Mouse (Mus musculus) thymus, postnatal 0 days (tissue): ENCODE measurements around the gene Ube2o. TPM values are rescaled to one million over a fixed set of nuclear protein-coding genes. Genes with fewer than 3 reads are reported as not detected.
"Not testable (repeated sequence)": the region's sequence is repeated elsewhere in the genome, so short reads cannot be mapped to it uniquely, and the experiment has no call there.

ENCODE experiments used
- DNase-seq: peaks from one replicate; pipeline ENCODE4 v3.0.0-alpha.2; 2015; ENCODE audit warnings: low spot score
- polyA plus RNA-seq: library from polyadenylated mRNA; unstranded; fragments of >200 nt; fragmentation: Nextera tagmentation; extraction: Ambion mirVana; gene quantifications from 2 replicates; pipeline ENCODE4 v1.2.1, GENCODE M21; 2015

Ube2o gene
- polyA plus RNA-seq, 1 experiment from 2014 or later = 6.8 TPM

GRCm38 (mm10) chr11:116615735-116616437 is 34.6 kb upstream of the Ube2o start:
- peak; percentile 37 for DNase-seq

DNA sequence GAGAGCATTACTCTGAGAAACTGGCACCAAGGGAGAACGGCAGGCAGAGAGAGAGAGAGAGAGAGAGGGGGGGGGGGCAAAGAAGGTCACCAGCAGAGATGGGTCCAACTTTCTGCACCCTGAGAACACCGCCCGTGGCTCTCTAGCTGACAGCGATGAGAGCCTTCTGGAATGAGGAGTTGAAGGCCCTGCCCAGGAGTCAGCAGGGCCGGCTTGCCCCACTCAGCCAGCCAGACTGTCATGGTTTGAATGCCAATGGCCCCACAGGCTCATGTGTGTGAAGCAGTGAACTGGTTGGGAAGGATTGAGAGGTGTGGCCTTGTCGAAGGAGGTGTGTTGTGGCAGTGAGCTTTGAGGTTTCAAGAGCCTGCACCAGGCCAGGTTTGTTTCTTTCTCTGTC is 32.0 kb upstream of the Ube2o start:
- no peak for DNase-seq

DNA sequence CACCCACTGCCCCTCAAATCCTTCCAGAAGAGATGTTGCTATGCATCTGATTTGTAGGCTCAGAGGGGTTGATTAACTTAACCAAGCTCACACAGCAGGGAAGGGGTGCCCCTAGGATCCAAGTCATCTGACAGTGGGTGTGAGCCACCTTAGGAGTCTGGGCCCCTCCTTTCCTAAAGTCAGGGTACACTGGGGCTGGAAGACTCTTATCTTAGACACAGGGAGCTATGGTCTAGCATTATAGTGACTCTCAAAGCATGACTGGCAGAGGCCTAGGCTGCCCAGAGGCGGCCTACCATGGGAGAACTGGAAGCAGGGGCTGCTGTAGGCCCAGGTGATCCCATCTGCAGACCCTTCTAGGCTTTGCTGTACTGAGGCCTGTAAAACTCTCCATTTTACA is 31.3 kb upstream of the Ube2o start:
- no peak for DNase-seq

DNA sequence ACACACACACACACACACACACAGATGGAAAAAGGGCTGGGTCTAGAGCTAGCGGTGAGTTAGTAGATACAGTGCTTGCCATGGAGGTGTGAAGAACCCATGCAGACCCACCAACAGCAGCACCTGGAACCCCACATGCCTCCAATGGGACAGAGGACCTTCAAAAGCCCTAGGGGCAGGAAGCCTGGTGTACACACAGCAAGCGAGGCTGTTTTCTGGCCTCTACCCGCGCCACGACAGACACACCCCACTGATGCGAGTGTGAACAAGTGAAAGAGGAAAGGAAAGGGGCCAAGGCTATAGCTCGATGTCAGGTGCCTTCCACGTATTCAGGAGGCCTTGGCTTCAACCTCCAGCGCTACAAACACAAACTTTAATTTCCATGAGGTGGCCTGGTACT is 30.6 kb upstream of the Ube2o start:
- DNase-seq = no peak

DNA sequence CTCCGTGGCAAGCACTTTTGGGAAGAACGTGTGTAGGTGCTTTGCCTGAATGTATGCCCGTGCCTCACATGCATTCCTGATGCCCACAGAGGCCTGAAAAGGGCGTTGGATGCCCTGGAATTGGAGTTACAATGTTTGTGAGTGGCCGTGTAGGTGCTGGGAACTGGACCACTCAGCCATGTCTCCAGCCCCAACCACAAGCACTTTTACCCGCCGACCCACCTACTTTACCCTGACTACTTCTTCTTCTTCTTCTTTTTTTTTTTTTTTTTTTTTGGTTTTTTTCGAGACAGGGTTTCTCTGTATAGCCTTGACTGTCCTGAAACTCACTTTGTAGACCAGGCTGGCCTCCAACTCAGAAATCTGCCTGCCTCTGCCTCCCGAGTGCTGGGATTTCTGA is 29.9 kb upstream of the Ube2o start:
- DNase-seq = not testable (repeated sequence)

DNA sequence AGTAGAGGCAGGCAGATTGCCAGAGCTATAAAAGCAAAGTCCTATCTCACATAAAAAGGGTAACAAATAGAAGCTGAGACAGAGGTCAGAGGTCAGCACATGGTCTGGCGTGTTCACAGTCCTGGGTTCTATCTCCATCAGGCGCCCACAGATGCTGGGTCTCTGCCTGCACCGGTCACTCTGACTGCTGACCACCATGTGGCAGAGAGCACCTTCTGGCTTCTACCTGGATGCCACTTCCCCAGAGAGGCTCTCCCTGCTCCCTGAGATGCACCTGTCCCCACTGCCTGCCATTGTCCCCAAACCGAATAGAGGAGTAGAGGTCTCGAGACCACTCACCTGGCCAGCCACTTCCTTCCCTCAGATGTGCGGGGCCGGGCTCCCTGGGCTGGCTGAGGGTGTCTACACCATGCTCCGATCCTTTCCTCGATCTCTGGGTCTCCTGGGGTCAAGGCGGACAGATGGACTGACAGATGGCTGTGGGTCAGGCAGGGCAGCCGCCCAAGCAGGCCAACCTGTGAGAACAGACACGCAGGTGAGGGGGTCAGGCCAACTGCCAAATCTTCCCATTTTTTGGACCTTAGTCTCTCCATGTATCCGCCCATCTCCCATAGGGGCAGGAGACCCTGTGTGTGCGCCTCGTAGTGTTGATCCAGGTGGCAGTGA is 28.9 kb upstream of the Ube2o start:
- no peak for DNase-seq

GRCm38 (mm10) chr11:116607717-116608116 is 26.5 kb upstream of the Ube2o start:
- peak; percentile 45 for DNase-seq

DNA sequence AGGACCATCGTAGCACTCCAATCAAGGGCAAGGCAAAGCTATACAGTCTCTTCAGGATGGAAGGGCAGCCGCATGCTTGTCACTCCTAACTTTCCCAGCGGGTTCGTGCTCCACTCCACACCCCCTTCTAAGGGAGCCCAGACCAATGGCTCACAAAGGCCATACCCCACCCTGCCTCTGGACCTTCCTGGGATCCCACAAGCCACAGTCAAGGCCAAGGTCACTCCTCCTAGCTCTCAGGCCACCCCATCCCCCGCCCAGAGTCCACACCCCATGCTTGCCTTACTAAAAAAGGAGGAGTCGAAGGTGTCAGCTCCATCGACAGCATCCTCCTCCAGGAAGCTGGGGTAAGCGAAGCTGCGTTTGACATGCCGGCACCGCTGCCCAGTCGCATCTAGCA is 22.9 kb upstream of the Ube2o start:
- DNase-seq = no peak

- DNase-seq = no peak
These were observed 22.1 kb upstream of the Ube2o start for GRCm38 (mm10) chr11:116603339-116603738.

DNA sequence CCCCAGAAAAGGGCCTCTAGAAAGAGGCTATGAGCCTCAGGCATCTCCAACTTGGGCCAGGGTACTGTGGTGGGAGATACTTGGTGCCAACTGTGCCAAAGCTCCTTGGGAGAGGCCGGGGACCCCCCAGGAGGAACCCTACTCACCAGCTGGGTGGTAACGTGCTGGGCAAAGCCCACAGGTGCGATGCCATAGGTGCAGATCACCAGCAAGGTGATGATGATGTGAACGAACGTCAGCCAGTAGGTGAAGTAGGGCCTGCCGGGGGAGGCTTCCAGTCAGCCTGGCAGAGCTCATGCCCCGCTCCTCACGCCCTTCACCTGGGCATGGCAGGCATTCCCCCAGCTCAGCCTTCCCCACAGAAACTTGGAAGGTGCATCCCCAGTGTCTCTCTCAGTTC is 20.8 kb upstream of the Ube2o start:
- no peak for DNase-seq

- DNase-seq = no peak
These were observed 19.9 kb upstream of the Ube2o start for GRCm38 (mm10) chr11:116601166-116601565.

DNA sequence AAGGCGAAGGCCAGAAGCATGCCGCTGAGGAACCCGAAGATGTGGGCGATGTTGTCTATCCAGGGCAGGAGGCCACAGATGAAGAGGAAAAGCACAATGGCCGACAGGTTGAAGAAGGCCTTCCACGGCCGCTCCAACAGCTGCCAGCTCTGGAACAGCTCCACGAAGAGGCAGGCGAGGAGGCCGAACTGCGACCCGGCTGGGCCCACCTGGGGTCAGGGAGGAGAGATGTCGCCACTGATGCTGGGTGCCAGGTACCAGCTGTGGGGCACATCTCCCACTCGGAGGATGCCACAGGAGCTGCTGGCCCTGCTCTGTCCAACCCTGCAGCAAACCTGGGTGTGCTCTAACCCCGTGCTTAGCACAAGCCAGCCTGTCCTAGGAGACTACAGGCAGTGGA is 18.0 kb upstream of the Ube2o start:
- DNase-seq = no peak

GRCm38 (mm10) chr11:116598193-116598592 is 16.9 kb upstream of the Ube2o start:
- DNase-seq = no peak

GRCm38 (mm10) chr11:116596766-116597165 is 15.5 kb upstream of the Ube2o start:
- DNase-seq = no peak

DNA sequence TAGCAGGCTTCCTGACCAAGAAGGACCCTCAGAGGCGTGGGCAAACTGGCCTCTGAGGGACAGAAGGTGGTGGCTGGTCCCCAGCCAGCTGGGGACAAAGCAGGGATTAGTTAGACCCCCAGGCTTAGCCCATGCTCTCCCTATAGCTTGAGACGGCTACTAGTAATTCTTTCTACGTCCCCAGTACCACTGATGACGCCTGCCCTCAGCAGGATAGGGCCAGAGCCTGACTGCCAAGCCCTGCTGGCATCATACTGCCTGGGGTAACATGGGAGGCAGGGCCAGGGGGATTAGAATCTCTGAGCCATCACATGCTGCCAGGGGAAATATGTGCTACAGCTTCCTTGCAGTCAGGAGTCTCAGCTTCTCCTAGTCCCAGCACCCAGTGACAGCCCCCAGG is 12.1 kb upstream of the Ube2o start:
- DNase-seq = no peak

GRCm38 (mm10) chr11:116592428-116592827 is 11.2 kb upstream of the Ube2o start:
- DNase-seq = peak; percentile 83

- DNase-seq = no peak
These were observed 10.4 kb upstream of the Ube2o start for GRCm38 (mm10) chr11:116591621-116592020.

- DNase-seq = peak; percentile 60
These were observed 8.3 kb upstream of the Ube2o start for GRCm38 (mm10) chr11:116589574-116589973.

DNA sequence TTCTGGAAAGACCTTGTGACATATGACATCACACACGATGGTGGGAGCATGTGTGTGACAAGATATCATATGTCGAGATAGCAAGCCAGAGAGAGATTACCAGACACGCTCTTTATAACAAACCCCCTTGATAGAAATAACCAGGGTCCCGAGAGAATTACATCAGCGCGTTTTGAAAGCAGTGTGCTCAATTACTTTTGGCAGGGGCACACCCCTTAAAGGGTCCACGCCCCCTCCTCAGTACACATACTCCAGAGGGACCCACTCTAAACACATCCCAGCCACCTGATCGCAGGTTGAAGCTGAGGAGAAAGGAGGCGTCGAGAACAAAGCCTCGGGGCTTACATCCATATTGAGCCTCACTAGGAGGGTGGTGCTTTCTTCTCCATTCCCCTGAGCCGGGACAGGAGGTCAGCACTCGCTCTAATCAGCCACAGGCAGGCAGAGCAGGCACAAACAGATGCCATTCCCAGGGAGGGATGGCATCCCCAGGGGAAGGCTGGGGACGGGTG is 7.8 kb upstream of the Ube2o start:
- DNase-seq = no peak

DNA sequence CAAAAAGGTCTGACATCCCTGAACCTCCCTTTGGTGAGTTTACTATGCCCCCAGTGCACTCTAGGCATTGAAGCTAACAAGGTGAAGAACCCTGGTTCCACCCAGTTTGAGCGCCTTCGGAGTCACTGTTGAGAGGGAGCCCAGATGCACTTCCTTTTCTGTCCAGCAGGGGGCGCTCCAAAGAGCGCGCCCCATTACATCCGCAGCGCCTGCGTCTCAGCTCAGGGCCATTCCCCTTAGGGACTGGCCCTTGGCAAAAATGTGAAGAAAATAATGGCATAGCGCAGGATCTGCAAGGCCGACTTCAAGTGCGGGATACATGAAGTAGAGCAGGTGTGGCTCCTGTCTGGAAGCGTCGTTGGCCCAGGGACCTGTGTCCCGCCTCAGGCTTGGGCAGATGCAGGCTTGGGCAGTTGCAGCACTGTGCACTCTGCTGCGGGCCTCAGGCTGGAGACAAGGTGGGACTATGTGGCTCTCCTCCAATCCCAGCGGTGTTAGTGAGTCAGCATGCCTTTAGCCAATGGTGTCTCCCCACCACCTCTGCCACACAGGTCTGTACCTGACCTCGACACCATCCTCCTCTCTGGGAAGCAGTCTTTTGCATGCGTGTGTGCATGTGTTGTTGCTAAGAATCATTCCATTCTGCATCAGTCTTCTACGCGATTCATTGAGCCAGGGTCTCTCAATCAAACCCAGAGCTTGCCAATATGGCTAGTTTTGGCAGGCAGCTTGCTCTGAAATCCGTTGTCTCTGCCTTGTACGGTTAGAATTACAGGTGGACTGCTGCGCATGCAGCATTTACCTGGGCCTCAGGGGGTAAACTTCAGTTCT is 5.8 kb upstream of the Ube2o start:
- DNase-seq = peak; percentile 77

DNA sequence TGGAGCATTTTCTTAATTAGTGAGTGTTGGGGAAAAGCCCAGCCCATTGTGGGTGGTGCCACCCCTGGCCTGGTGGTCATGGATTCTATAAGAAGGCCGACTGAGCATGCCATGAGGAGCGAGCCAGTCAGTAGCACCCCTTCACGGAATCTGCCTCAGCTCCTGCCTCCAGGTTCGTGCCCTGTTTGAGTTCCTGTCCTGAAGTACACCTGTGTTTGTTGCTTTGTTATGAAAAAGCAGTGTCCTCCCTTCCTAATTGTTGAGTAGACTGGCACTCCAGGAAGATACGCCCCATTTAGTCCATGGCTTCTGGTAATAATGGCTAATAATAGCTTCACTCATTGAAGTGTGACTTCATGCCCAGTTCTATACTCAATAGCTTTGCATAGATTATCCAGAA is 5.1 kb upstream of the Ube2o start, which contains the start of gene Aanat:
Aanat (plus strand) TSS at position 123 of the 400 bp plus-strand sequence.
- no peak for DNase-seq

DNA sequence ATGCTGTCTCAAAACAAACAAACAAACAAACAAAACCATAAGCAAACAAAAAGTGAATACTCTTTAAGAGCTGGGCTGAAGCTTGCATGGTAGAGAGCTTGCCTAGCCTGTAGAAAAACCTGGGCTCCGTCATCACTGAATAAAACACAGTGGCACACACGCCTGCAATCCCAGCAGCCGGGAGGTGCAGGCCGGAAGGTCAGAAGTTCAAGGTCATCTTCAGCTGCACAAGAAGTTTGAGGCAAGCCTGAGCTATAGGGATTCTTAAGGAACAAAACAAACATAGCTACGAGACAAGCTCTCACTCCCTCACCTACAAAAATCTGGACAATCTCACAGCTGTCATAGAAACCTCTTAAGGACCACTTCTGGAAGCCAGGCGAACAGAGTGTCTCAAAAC is 4.4 kb upstream of the Ube2o start:
- no peak for DNase-seq
